Mouse (Mus musculus) E14TG2a.4 (cell line): ENCODE data around the gene Cilp2.

Experiments used
- CTCF ChIP-seq: conservative IDR thresholded peaks from 2 replicates; pipeline ENCODE4 v1.5.1; 2014; ENCODE audit warnings: low read length
- NANOG ChIP-seq: IDR thresholded peaks from 2 replicates; pipeline ENCODE4 v1.6.1; 2014; ENCODE audit warnings: borderline replicate concordance, low read length, mixed read lengths

- no peak for TF ChIP-seq CTCF
- TF ChIP-seq NANOG, result no peak
Measured at GRCm38 (mm10) chr8:69876097-69876496, 11.4 kb downstream of the Cilp2 start.
